In genomic region chr1:75826202-75826601, GRCm38 (mm10) we compare ENCODE assay signal across 21 mouse cellular contexts.
A peak's percentile ranks its signal among the peaks of the same experiment; 100 is the strongest.
DNase-seq lines count a peak whose midpoint lies in the region; ATAC-seq and TF ChIP-seq lines count a peak whose summit lies in the region.
"Had no signal": no experiment of that assay in that cellular context is flagged by ENCODE, and none has a peak within 500 bp of the region (broad histone marks: within the 10 kb centered on the region; RNA-seq: fewer than 3 reads in every experiment).

No protein-coding gene starts in this region.

- no peaks in the 10 kb centered on the region for H3K36me3 ChIP-seq in embryonic facial prominence, embryonic 14.5 days (ENCODE audit: control insufficient read depth, insufficient read depth, low read length)
- H3K36me3 ChIP-seq: heart, embryonic 10.5 days; midbrain, embryonic 15.5 days had no signal

- H3K9me3 ChIP-seq in embryonic facial prominence, embryonic 14.5 days (ENCODE audit: control insufficient read depth, low read length): no peaks in the 10 kb centered on the region
- H3K9me3 ChIP-seq: heart, embryonic 10.5 days; midbrain, embryonic 15.5 days had no signal

- no peak for TF ChIP-seq POLR2A in cerebellum, adult 2 months (IDR thresholded peaks at IDR 0.05; ENCODE audit: borderline replicate concordance, insufficient read depth, low read length)

- intact Hi-C loops in left cerebral cortex, postnatal 14 days (cut with DNase I): no loop called here

- H3K27ac ChIP-seq in cerebellum, adult 2 months (ENCODE audit: insufficient read depth, low read length): no peak overlapping the region
- H3K27ac ChIP-seq in embryonic facial prominence, embryonic 14.5 days (replicated peaks; ENCODE audit: low read depth, low read length): no peak overlapping the region
- H3K27ac ChIP-seq: heart, embryonic 10.5 days; layer of hippocampus, adult 2 months; midbrain, embryonic 15.5 days had no signal

- DNase-seq in cerebellum, adult 2 months: peak; percentile 31 to 66
- no peak for DNase-seq in cerebellum, postnatal 4 days (ENCODE audit: low spot score in 2 of 2)
- DNase-seq in heart, adult 11 months: peak; percentile 22
- no peak for DNase-seq in heart, adult 9 months (ENCODE audit: low spot score in 2 of 2)
- DNase-seq in cerebellum, adult 9-10 months: peak; percentile 25
- DNase-seq in embryonic facial prominence, embryonic 14.5 days (ENCODE audit: low spot score): peak; percentile 61
- no peak for DNase-seq in lung, postnatal 10 days
- DNase-seq in left cerebral cortex, postnatal 14 days (ENCODE audit: low spot score in 2 of 2): no peak
- DNase-seq: adrenal gland, postnatal 25 days; gastrocnemius, postnatal 25 days; kidney, adult 11 months; kidney, postnatal 14 days; left cerebral cortex, postnatal 4 days; liver; right cerebral cortex, adult 18-20 months; thymus, postnatal 25 days had no signal

- no peak for ATAC-seq in embryonic facial prominence, embryonic 14.5 days (ENCODE audit: low read depth)
- ATAC-seq: lung, postnatal 0 days; midbrain, embryonic 15.5 days had no signal

- no peaks in the 10 kb centered on the region for H3K27me3 ChIP-seq in cerebellum, adult 2 months (ENCODE audit: control insufficient read depth, insufficient read depth, low read length)
- no peaks in the 10 kb centered on the region for H3K27me3 ChIP-seq in embryonic facial prominence, embryonic 14.5 days (replicated peaks; ENCODE audit: control insufficient read depth, insufficient read depth, low read length)
- H3K27me3 ChIP-seq: CH12.LX; midbrain, embryonic 15.5 days had no signal

- H3K9ac ChIP-seq in embryonic facial prominence, embryonic 14.5 days (ENCODE audit: low read depth, low read length): no peak overlapping the region
- H3K9ac ChIP-seq: midbrain, embryonic 15.5 days had no signal

- H3K4me2 ChIP-seq in embryonic facial prominence, embryonic 14.5 days (ENCODE audit: low read depth, low read length): no peak overlapping the region; the same call in 1 of the 2 replicates
- H3K4me2 ChIP-seq: midbrain, embryonic 15.5 days had no signal

- peaks cover 3% of the 10 kb centered on the region; the same call in 1 of the 2 replicates for H3K4me1 ChIP-seq in cerebellum, adult 2 months (ENCODE audit: control insufficient read depth, insufficient read depth, low read length)
- H3K4me1 ChIP-seq in embryonic facial prominence, embryonic 14.5 days (ENCODE audit: control insufficient read depth, insufficient read depth, low read length): peaks cover 11% of the 10 kb centered on the region; the same call in 1 of the 2 replicates
- H3K4me1 ChIP-seq: heart, embryonic 10.5 days; midbrain, embryonic 15.5 days had no signal

- no peak for TF ChIP-seq CTCF in cerebellum, adult 2 months (IDR thresholded peaks at IDR 0.05; ENCODE audit: borderline replicate concordance, insufficient read depth, low read depth, low read length)

- WGBS in cerebellum, adult 2 months: 5% methylated on average over 5 of the region's 5 CpGs
- 37% methylated on average over 5 of the region's 5 CpGs for WGBS in embryonic facial prominence, embryonic 14.5 days

- H3K4me3 ChIP-seq in cerebellum, adult 2 months (replicated peaks; ENCODE audit: insufficient read depth, low read depth, low read length): no peak overlapping the region
- no peak overlapping the region for H3K4me3 ChIP-seq in embryonic facial prominence, embryonic 14.5 days (ENCODE audit: low read depth, low read length)
- H3K4me3 ChIP-seq: heart, embryonic 10.5 days; layer of hippocampus, adult 2 months; midbrain, embryonic 15.5 days had no signal

Comparison
In these comparisons a context has a peak if more than half of its experiments do, and no peak if none do; other contexts are left out.
1. DNase-seq: peak in cerebellum, adult 2 months (2 of 2), heart, adult 11 months (single experiment), cerebellum, adult 9-10 months (single experiment) and embryonic facial prominence, embryonic 14.5 days (single experiment); none in cerebellum, postnatal 4 days (0 of 2), heart, adult 9 months (0 of 2), lung, postnatal 10 days (single experiment) and left cerebral cortex, postnatal 14 days (0 of 2).